Mouse (Mus musculus) spleen, adult 12 weeks (tissue): ENCODE measurements at regions not wholly inside any gene's neighbourhood (a gene's known extent, or its start where the extent isn't known, plus 50 kb on each side); places are given as distances from the start of the nearest gene placed in this dataset.

Experiments used
- DNase-seq: peaks from one replicate; pipeline ENCODE4 v3.0.0; 2022; ENCODE audit warnings: low spot score

DNA sequence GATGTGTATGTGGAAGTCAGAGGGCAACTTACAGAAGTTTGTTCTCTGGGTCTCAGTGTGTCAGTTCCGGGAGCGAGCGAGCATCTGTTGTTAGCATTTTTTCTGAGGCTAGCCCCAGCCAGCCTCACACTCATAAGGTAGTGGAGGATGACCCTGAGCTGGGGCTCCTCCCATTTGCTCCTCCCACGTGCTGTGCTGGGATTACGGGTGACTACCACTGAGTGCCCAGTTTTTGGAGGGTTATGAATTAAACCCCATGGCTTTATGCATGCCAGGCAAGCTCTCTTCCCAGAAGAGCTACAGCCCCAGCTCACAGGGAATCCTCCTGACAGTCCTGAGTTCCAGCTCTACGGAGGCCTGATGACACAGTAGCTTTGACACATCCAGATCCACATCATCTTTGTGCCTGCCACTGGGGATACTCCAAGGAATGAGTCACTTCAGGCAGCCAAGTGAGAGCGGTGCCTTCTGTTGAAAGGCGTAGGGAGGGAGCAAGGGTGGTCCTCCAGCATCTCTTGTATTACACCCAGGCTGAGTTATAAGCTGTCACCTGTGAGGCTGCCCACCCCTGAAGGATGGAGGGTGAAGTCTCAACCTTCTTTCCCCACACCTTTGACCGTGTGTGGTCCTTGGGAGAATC lies 97.8 kb upstream of the Parp11 start:
- no peak for DNase-seq

DNA sequence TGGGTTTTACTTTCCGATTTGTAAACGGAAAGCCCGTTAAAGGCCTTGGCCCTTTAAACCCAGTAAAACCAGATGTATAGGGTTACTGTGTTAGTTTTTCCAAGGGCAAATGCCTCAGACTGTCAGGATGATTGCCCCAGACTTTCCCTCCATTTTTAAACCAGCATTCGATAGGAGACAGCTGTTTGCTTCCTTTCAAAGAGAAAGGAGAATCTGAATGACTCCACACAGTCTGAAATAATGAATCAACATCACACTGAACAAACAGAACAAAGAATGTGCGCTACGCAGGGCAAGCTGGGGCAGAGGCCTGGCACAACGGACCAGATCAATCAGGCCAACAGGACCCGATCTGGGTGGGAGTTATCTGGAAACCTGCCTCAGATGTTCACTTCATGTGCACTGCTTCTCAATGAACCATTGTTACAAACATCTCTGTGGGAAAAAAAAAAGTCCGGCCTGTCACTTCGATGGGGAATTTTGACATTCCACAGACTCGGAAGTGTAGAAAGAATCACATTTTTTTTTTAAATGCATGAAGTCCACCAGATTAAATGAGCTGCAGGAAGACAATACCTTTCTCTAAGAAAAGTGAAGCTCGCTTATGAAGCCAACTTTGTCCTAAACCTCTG lies 97.0 kb upstream of the Parp11 start:
- DNase-seq, result no peak

DNA sequence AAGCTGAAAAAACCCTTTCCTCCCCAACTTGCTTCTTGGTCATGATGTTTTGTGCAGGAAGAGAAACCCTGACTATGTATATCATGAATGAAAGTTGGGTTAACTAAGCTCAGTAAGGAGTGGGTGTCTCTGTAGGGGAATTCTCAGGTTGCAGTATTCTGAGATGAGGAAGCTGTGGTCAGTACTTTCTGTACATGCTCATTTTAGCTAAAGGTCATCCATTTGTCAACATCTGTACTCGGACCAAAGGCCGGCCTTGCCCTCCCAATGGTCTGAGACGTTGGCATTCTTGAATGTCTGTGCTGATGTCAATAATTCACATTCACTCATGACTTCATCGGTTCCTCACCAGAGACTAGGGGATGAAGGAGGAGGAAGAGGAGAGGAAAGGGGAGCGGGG lies 94.9 kb upstream of the Parp11 start:
- no peak for DNase-seq

DNA sequence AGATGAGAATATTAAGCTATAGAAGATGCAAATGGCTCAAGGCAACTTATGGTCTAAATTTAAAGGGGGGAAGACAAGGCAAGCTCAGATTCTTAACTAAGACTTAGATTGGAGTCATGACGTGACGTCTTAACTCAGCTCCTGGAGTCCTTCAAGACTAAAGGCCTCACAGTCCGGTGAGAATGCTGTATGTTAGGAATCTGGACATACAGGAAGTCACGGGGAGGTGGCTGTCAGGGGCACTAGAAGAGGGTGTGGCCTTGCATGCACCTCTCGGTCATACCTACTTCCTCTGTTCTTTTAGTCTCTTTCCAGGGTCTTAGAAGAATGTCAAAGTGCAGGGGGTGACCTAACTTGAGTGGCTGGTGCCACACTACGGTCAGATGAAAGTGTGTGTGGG lies 91.5 kb upstream of the Parp11 start:
- no peak for DNase-seq

DNA sequence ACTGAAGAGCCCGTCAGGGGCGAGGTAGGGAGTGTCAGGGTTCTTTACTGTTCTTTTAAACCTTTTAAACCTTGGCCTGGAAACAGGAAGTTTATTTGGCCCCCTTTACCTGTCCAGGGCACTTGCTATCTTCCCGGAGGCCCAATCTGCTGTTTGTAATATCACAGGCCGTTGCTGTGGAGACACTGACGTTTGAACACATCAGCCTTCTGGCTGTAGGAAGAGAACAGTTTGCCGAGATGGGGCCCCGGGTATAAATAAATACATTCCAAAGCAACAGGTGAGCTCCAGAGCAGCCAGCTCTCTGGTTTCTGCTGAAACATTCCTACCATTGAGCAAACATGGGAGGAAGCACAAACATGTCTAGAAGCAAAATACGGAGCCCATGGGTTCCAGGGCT lies 90.2 kb upstream of the Parp11 start:
- no peak for DNase-seq

DNA sequence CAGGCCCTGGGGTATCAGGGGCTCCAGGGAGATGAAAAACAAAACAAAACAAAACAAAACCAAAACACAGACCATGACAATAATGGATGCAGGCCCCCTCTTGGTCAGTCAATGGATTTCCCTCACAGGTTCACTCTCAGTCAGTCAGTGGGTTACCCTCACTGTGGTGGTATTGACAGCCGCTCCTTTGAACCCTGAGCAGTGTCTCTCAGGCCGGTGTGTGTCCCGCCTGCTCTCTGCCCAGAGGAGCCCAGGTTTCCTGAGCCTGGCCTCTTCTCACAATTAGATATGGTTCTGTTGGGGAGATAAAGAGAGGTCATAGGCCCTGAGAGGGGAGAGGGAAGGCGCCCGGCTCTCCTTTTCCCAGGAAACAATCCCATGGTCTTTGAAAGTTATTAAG lies 87.8 kb upstream of the Parp11 start:
- no peak for DNase-seq

DNA sequence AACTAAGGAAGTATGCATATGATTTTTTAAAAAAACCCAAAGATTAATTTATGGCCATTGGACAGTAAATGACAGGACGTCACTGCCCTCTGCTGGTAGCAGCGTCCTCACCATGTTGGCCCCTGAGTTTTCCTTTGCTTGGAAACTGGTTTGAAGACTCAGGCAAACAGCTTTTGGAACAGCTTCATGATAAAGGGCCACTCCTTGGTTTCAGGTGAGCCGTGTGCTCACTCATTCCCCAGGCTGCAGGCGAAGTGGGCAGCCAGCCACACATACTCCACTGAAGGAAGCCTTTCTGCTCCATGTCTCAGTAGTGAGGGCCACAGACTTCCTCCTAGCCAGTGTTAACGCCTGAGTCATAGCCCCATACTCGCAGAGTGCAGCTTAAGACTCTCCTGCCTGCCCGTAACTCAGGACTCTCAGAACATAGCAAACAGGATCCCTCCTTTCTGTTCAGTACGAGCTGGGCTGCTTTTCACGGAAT lies 87.2 kb upstream of the Parp11 start:
- DNase-seq, result peak; percentile 61

DNA sequence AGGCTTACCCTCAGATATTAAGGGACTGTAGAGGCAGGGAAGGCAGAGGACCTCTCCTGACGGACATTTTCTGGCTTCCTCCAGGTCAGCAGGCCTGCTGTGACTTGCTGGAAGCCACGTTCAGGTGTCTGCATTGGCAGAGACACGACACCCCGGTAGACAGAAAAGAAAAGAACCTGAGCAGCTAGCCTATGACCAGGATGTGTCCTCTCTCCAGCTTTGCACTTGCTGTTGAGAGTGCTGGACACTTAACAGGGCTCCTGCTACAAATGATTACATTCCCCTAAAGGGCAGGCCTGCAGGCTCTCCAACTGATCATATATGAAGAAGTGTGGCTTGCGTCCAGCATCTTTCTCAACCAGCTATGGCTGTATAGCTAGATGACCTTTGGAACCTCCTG lies 84.5 kb upstream of the Parp11 start:
- DNase-seq, result no peak

DNA sequence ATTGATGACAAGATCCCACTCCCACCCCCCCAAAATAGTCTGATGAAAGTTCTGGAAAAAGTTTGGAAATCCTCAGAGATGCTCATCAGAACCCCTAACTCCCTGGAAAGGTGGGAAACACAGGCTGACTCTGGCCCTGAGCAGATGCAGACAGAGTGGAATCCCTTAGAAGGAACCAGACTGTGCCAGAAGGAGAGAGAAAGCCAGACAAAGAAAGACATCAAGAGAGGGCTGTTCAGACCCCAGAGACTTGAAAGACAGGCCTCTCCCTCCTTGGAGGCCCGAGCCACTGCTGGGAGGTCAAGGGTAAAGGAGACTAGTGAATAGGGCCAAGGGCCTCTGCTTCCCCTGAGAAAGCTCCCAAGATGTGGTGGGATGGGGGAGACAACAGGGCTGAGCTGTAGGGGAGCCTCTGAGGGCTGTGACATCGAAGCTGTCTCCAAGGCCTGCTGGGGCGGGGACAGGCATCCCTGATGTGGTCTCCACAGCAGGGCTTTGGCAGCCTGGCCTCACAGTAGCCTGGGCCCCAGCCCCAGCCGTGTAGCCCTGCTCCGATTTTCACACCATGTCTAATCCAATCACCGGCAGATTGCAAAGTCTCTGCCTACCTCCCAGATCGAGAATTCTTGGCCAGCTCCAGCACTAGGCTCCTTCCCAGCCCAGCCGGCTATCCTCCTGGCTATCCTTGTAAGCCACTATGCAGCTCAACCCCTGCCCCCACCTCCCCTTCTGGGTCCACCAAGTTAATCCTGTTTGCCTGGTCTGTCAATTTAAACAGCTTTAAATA lies 83.5 kb upstream of the Parp11 start:
- DNase-seq, result no peak

DNA sequence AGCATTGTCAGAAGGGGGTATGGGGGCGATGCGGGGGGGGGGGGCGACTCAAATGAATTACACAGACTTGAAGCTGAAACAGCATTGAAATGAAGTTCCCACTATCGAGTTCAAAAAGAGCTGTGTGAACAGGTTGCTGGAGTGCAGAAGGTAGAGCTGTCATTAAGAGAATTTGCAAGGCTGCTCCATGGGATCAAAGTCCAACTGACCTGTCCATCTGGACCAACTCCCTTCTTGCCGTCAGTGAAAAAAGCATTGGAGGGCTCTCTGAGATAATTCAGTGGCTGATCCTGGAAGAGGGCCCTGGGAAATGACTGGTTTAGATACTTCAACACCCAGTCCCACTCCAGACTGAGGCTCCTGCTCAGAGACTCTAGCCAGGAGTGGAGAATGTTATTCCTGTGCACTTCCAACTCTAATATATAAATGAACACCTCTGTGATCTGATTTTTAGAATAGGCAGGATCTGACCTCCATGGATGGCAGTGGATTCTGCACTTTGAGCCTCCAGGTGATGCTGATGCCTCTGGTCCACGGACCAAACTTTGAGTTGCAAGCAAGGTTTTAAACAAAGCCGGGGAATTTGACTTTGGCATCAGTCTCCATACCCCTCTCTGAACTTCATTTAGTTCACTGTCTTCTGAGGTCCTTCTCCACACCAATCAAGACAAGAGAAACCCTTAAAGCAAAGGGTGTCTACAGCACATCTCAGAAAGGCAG lies 82.6 kb upstream of the Parp11 start:
- DNase-seq, result no peak

DNA sequence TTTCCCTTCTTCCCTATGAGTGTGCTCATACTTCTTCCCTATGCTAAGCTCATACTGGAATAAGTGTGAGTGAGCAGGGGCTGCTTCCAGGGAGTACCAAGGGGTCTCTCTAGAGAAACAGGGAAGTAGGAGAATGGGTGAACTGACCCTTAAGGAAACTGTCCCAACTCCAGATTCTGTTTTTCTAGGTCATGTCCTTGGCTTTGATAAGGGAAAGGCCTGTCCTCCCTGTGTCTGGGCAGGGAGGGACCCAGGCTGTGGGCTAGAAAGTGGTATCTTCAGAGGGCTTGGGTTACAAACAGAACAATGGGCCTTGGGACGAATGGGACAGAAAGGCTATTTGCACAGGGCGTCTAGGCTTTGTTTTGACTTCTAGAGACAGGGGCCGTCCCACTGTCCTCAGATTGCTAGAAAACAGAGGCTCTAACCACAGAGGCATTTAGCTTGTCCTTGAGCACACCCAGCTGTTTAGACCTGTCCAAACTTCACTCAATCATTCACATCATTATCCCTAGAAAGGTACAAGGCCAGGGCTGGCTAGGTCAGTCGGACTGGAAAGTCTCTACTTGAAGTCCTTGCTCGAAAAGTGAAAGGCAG lies 82.0 kb upstream of the Parp11 start:
- DNase-seq, result no peak

DNA sequence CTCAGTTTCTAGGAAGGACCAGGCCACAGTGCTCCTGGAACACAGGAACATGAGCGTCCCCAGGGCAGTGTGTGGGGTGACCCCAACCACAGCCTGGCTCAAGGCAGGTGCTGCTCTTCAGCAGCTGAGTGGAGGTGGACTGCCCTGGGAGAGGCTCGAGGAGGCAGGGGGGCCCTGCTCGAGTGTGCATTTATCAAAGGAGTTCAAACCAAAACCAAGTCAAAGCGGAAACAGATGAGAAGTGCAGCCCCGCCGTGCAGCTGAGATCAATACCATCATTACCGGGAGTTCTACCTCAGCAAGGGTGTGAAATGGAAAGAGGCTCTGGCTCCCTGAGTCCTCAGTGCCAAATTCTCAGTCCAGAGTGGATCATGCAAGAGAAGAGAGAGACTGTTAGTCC lies 81.4 kb upstream of the Parp11 start:
- DNase-seq, result no peak

DNA sequence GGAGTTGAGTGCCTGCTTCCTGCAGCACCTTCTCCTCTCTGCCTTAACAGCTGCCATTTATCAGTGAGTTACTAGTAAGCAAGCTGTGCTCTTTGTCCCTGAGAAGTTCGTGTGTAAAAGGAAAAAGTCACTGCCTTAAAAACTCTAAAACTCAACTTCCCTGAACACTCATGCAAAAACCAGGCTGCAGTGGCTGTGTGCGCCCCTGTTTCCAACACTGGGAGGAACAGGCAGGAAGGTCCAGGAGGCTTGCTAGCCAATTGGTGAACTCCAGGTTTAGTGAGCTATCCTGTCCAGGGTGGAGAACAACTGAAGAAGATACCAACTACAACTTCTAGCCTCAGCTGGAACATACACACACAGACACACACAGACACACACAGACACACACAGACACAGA lies 81.0 kb upstream of the Parp11 start:
- no peak for DNase-seq

DNA sequence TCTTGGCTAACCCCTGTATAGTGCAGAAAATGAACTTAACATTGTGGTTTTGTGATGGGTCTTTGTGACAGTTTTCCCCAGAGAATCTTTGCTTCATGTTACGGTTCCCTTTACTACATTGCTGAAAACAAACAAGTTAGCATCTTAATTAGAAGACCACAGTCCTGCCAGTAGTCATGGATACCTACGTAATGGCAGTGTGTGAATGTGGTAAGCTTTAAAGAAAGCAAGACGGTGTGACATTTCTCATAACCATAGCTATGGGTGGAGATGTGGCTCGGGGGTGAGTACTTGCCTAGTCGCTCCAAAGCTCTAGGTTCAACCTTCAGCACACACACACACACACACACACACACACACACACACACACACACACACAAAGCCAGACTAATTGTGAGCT lies 73.6 kb upstream of the Parp11 start:
- no peak for DNase-seq

DNA sequence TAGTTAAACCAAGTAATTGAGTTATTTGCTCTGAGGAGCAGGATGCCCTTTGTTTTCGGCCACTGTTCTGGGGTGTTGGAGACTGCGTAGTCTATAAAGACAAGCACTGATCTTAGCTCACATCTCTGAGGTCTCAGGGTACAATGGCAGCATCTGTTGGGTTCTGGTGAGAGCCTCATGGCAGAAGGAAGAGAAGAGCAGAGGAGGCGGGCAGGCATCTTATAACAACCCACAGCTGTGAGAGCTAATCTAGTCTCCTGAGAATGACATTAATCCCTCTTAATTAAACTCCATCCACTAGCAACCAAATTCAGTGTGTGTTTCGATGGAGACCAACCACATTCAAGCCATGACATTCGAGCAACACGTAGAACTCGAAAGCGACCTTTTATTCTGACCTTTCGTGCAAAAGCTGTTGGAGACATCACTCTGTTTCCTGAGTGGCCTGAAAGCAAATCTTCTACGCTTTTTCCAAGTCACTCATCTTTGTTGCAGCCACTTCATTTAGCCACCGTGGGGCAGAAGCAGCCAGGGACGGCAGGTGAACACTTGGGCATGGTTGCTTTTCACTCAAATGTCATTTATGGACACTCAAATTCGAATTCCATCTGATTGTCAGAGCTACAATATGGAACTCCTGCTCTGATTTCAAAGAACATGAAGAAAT lies 72.7 kb upstream of the Parp11 start:
- no peak for DNase-seq

DNA sequence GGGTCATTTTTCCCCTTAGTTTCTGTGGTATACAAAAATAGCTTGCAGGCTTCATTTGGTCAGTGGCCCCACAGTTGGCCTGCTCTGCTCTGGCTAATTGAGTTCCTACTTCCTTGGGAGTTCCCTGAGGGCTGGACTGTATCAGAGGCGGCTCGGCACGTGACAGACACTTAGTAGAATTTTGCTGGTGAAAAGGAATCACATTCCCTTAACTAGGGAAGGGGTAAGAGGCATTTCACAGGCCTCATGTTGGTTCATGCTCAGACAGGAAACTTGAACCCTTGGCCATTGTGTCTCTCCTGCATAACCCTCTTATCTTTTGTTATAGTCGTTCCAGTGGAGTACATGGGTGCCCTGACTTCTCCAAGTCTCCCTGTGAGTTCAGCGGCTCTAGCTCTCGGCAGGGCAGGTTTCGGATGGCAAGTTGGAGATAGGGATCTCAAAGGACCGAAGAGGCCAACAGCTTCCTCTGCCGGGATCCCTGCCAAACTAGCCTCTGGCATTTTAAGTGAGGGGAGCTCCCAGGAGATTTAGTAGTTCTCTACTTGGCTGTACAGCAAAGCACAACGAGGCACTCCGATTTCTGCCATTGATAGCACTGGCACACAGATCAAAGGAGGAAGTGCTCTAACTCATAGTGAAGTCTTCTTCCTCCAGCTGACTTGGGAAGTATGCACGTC lies 72.0 kb upstream of the Parp11 start:
- DNase-seq, result no peak

DNA sequence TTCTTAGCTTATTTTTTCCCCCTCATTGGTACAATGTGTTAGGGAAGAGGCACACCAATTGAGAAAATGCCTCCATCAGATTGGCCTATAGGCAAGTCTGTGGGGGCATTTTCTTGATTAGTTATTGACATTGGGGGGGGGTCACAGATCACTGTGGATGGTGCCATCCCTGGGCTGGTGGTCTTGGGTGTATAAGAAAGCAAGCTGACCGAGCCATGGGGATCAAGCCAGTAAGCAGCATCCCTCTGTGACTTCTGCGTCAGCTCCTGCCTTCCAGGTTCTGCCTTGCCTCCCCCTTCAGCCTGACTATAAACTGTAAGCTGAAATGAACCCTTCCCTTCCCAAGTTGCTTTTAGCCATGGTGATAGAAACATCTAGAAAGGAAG lies 71.5 kb upstream of the Parp11 start:
- no peak for DNase-seq

DNA sequence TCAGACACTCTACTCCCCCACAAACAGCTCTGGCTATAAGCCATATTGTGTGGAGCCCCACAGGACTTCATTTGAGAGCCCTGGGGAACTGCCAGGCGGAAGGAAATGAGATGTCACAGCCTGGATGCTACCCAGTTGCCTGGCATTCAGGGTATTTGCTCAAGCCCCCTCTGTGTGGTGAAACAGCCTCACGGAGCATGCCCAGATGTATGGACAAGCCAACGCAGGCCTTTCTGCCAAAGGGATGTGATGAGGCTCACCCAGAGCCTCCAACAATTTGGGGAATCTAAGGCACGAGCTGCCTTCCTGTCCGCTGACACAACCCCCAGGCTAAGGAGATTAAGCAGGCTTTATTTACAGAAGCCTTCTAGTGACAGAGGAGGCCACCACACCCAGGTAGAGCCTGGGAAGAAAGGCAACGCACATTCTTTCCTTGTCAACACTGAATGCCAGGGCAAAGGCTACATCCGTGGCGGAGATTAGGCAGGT lies 70.9 kb upstream of the Parp11 start:
- no peak for DNase-seq

DNA sequence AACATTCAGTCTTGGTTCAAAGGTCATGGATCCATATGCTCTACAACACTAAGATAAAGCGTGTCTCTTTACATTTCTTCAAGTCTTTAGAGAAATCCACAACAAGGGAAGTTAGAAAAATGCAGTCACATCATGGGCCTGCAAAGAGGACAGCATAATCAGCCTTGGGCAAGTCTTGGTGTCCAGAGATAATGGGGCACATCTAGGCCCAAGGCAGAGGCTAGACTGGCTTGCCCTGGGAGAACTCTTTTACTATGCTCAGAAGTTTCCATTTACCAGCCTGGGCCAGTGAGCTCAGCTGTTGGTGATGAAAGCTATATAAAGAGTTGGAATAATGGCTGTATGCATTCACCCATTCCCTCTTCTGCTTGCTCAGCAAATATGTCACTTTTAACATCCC lies 67.9 kb upstream of the Parp11 start:
- DNase-seq, result no peak

DNA sequence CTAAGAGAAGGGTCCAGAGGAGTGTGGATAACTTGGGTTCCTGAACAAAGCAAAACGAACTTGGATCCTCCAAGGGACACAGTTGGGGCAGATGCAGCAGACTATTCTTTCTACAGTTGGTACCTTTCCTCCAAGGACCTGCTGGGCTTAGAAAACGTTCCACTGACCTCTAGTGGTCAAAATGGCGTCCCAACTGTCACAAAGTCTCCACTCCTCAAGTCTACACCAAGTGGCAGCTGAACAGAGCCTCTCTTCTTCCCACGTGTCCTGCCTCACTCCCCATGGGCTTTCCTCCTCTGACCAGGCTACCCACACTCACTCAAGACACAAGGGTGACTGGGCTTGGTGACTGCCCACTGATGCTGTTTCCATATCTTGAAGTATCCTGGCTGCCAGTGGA lies 67.1 kb upstream of the Parp11 start:
- no peak for DNase-seq
